Mouse (Mus musculus) lung, postnatal 0 days (tissue): Measurements from ENCODE around the gene Gins2.

Source experiments
- CTCF ChIP-seq: IDR thresholded peaks from 2 replicates; pipeline ENCODE4 v1.5.1; 2016; ENCODE audit warnings: antibody characterized with exemption, mild to moderate bottlenecking
- EP300 ChIP-seq: IDR thresholded peaks from 2 replicates; pipeline ENCODE4 v1.6.1; 2016; ENCODE audit warnings: antibody characterized with exemption, mild to moderate bottlenecking, control low read depth

- TF ChIP-seq EP300 (no peak), CTCF (no peak)
Observed at GRCm38 (mm10) chr8:120565151-120565711, 23.9 kb downstream of the Gins2 start.
